Mouse (Mus musculus) layer of hippocampus, adult 9-11 months (tissue): ENCODE measurements around the gene Lsm14a.

Source experiments
- DNase-seq: peaks from one replicate; pipeline ENCODE4 v3.0.0; 2022

The Lsm14a gene

GRCm38 (mm10) chr7:34309186-34309764 is 83.8 kb downstream of the Lsm14a start:
- DNase-seq: no peak

- DNase-seq: no peak
Observed at GRCm38 (mm10) chr7:34308586-34308985, 84.5 kb downstream of the Lsm14a start.

- no peak for DNase-seq
Observed at GRCm38 (mm10) chr7:34305454-34305853, 87.7 kb downstream of the Lsm14a start.

GRCm38 (mm10) chr7:34302651-34303050 is 90.5 kb downstream of the Lsm14a start:
- DNase-seq: no peak

DNA sequence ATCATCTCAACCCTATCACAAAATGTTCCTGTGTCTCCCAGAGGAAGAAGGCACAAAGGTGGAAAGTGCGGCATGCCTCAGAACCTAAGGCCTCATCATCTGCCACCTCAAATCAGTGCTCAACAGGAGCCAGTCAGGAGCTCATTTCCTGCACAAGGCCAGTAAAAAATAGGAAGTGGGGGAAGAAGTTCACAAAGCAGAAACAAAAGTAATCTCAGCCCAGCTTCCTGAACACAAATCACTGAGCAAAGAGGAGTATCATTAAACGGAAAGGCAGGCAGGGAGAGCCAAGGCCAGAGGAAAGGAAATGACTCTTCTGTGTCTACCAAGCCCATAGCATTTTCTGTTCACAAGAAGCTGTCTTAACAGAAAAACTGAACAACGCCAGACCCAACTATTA is 91.2 kb downstream of the Lsm14a start:
- no peak for DNase-seq

GRCm38 (mm10) chr7:34298818-34299217 is 94.3 kb downstream of the Lsm14a start:
- DNase-seq: no peak

DNA sequence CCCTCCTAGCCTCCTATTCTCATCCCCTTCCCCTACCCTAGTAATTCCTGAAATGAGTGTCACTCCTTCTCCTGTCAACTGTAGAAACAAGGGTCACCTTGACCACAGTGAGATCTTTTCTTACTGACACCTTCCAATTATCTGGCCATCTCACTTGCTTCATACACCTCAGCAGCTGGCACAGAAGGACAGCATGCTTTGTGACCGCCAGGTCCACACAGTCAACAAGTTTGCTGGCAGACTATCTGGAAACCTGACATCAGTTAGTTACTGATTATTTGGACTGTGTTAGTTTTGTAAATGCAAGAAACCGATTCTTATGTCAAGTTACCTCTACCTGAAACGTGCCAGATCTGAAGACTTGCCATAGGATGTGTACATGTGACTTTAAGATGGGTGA is 97.0 kb downstream of the Lsm14a start:
- no peak for DNase-seq
